Mouse (Mus musculus): ENCODE measurements around the gene E2f2.

The E2f2 gene

GRCm38 (mm10) chr4:136240123-136240522 lies 67.9 kb downstream of the E2f2 start:
- in situ Hi-C loops (cut with MseI, MboI) = no loop called here

GRCm38 (mm10) chr4:136240955-136241354 lies 68.8 kb downstream of the E2f2 start:
- in situ Hi-C loops (cut with MseI, MboI) = no loop called here

GRCm38 (mm10) chr4:136242065-136242703 lies 70.0 kb downstream of the E2f2 start:
- in situ Hi-C loops (cut with MseI, MboI) = no loop called here

DNA sequence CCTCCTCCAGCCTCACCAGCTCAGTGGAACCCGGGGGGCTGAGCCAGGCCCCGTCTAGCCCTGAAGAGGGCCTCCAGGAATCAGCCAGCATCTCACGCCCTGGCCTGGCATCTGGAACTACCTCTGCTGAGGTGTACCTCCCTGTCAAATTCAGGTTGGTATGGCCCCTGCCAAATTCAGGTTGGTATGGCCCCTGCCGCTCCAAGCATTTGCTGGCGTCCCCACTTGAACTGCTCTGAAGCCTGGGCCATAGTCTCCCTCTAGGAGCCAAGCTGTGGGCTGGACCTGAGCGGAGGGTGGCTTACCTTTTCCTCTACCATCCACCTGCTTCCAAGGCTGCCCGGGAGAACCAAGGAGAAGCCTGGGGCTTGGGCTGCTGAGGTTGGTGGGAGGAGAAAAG lies 70.5 kb downstream of the E2f2 start:
- in situ Hi-C loops (cut with MseI, MboI) = no loop called here

GRCm38 (mm10) chr4:136244208-136244607 lies 72.0 kb downstream of the E2f2 start:
- in situ Hi-C loops (cut with MseI, MboI) = no loop called here

Measured in mouse trophoblast stem cell (cell line).